Mouse (Mus musculus) fat pad, adult 2 months (tissue): ENCODE results near the gene Mgea5.
"Not testable (repeated sequence)": the region's sequence is repeated elsewhere in the genome, so short reads cannot be mapped to it uniquely, and the experiment has no call there.

Experiments used
- DNase-seq: peaks from one replicate; pipeline ENCODE4 v3.0.0-alpha.2; 2011; ENCODE audit warnings: low read depth, low spot score; ENCODE audit errors: extremely low read depth

The Mgea5 gene

DNA sequence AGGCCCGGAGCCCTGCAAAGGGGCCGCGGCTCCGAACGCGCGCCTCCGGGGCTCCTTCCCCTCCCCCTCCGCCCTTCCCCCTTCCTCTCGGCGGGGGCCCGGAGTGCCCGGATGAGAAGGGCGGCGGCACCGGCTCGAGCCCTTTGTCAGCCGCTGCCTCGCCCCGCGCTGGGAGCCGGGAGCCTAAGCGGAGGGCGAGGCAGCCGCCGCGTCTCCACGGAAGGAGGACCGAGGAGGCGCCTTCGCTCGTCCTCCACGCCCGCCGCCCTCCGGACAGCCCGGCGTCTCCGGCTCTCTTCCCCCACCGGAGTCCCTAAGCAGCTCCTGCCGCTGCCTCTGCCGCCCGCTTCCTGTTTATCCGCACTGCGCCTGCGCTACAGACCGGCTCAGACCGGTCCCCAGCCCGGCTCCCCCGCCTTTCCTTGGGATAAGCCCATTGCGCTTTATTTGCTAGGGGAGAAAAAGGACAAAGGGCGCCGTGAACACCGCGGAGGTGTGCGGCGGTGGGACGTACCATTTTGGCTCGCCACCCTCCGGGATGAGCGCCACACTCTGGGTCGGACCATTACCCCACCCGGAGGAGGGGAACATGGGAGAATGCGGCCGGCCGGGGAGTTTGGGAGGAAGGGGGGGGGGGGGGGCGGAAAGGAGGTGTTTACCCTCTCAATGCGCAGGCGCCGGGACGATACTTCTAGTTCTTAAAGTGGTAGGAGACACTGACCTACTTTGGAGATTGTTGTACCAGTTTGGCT lies at the start of gene Mgea5:
Gene Mgea5 (minus strand): TSS at position 657 of the 752 bp plus-strand sequence.
- peak; percentile 79 for DNase-seq

DNA sequence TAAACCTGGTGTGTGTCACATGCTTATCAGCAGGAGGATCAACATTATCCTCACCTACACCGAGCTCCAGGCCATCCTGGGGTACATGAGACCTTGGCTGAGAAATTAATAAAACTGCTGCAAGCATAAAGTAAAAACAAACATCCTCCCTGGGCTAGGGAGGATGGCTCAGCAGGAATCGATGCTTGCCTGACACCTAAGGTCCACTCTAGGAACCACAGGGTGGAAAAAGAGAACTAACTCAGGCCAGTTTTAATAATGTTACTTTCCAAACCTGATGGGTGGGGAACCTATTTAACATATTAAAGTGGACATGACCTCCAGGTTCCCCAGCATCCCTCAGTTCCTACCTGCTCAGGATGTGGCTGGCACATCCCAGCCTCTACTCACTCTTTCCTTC lies 47.0 kb upstream of the Mgea5 start:
- no peak for DNase-seq

DNA sequence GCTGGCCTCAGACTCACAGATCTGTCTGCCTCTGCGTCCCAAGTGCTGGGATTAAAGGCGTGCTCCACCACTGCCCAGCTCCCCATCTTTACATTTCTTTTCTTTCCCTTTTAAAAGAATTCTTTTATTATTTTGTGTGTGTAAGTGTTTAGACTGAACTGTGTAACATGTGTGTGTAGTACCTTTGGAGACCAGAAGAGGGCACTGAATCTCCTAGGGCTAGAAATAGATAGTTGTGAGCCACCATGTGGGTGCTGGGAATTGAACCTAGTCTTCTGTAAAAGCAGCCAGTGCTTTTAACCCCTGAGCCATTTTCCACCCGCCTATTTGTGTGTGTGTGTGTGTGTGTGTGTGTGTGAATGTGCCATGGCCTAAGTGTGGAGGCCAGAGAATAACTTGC lies 44.1 kb upstream of the Mgea5 start:
- no peak for DNase-seq

DNA sequence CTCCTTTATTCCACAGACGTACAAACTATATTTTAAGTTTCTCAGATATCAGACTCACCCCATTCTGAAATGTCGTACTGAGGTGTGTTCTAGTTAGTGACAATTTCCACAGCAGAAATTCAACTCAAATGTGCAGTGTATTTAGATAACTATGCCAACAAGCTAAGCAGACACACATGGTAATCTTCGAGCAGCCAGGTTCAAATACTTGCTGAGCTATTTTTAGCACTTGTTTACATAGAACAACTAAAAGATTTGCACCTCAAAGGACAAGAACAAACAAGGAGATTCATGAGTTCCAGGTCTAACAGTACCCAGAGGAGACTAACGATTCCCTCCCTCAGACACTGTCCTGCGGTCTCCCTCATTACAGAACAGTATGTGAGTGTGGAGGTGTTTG lies 43.5 kb upstream of the Mgea5 start:
- DNase-seq, result no peak

DNA sequence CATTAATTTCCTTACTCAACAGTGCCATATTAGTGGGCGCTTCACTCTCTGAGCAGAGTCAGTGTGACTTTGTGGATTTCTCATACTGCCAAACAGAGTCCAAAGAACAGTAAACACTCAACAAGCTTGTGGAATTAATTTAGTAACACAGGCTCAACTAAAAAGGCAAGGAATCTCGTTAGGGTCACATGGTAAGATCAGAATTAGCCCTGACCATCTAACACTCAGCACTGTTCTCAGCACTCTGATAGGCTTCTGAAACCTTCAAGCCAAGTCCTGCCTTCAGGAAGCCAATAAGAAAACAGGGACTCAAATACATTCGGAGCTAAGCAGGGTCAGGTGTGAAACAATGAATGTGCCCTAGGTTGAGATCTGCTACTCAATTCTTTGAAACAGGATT lies 42.5 kb upstream of the Mgea5 start:
- DNase-seq, result no peak

DNA sequence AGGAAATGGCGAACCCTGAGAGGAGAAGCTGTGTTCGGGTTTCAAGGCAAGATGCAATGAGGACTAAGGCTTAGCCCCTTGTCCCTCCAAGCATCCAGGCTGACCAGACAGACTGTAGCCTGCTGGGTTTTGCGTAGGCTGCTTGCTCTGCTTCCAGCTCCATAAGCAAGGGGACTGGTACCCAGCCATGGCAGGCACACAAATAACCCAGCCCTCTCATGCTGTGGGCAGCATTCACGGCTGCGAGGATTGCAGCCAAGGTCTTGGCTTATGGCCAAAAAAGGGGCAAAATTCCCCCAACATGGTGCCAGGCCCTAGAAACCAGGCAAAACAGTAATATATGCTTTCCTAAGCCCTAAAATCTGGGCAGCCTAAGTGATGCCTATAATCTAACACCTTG lies 38.2 kb upstream of the Mgea5 start:
- DNase-seq, result no peak

DNA sequence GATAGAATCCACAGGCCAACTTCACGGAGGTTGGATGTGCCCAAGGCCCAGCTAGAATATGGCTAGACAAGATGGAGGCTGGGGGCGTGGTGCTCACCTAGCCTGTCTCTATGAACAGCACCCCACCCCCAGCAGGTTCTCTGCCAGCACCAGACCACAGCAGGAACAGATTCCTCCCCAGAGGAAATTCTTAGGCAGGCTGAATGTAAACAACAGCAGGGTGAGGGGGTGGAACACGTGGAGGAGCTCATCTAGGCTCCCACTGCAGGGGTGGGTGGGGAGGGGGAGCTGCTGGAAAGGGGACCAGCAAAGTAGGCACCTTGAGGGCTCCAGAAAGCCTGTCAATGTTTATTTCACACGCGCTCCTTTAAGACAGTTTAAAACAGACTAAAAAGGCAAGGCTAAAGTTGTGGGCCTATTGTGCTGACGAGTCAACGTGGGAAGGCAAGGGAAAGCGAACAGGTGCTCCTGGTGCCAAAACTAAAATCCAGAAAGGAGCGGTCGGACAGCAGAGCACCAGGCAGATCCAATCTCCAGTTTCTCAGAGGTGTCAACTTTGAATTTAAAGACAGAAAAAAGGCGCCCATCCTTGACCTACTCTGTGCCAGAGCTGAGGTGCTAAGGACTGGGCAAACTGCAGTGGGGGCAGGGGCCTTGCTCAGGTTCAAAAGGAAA lies 34.3 kb upstream of the Mgea5 start:
- no peak for DNase-seq

DNA sequence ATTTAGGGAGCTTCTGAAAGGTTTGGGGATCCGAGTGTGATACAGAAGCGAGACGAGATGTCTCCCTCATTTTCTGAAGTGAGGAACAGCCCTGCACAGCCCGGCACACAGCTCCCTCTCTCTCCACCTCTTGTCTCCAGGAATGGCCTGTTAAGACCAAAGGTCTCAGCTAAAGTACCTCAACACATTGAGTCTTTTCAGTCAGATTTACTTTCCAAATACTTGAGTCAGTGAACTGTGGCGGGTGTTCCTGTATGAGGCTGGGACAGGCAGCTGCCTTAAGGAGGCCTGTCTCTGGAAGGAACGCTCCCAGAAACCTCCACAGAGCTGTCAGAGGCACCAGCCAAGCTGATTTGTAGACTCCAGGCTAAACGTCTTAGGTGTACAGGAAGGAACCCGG lies 33.1 kb upstream of the Mgea5 start:
- no peak for DNase-seq

DNA sequence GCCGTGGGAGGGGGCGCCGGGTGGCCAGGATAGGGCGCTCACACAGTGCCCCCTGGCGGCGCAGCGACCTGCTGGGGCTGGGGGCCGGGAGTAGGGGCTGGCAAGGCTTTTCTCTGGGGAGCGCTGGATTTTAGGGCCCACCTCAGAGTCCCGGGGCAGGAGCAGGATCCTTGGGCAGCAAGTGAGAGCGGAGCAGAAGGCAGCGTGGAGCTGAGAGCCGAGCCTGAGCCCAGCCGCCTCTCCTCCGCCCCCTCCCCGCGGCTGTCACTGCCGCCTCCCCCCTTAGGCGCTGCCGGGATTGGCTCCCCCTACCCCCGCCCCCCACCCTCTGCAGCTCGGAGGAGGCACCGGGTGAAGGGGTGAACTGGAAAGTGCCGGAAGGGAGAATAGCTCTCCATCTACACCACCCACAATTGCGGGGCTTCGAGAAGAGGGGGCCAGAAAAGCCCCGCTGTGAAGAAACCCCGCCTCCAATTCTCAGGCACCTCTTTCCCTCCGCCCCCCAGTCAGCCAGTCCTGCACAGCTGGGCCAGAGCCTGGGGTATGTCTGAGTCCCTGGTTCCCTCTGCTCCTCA lies 32.3 kb upstream of the Mgea5 start, which contains the start of gene Kcnip2:
Gene Kcnip2 (minus strand): TSS at position 231 of the 575 bp plus-strand sequence.
- no peak for DNase-seq

DNA sequence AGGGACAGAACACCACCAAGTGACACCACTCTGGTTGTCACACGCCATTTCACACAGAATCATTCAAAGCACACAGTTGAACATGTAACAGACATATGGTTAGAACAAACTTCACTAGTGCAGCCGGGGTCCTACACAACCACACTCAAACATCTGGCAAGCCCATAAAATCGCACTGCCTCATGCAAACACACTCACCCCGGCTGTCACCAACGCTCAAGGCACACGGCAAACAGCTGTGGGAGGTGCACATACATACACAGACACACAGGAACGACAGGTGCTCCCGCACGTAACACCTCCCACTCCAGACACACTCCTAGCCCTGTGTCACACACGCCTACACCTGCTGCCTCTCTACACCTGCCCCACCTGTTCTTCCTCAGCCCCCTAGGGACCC lies 31.5 kb upstream of the Mgea5 start:
- DNase-seq, result no peak

DNA sequence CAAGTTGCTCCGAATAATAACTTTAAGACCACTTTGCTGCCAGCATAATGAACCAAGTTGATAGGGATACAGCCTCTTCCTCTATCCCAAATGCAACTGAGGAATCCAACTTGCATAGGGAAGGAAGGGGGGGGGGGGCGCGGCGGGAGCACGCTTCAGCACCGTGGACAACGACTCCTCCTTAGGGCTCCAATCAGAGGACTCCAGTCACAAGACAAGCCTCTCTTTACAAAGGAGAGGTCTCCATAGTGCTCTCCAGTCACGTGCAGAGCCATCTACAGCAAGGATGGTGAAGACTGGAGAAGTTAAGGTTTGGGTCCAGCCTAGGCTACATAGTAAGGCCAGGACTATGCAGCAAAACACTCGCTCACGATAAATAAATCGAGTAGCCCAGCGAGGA lies 30.2 kb upstream of the Mgea5 start:
- DNase-seq, result no peak

DNA sequence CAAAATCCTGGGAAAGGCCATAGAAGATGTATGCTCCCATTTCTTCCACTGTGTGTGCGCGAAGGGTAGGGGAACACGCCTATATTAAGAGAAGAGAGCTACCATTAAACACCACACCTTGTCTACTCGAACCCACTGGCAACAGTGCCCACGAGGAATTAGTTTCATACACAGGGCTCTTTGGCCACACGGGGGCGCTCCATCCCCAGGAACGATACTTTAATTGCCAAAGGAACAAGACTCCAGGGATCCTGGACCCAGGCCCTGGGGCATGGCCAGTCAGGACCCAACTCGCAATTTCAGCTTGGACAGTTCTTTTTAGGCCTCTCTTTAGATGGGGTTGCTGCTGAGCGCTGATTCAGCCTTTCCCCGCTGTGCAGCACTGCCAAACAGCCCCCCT lies 29.6 kb upstream of the Mgea5 start:
- no peak for DNase-seq

DNA sequence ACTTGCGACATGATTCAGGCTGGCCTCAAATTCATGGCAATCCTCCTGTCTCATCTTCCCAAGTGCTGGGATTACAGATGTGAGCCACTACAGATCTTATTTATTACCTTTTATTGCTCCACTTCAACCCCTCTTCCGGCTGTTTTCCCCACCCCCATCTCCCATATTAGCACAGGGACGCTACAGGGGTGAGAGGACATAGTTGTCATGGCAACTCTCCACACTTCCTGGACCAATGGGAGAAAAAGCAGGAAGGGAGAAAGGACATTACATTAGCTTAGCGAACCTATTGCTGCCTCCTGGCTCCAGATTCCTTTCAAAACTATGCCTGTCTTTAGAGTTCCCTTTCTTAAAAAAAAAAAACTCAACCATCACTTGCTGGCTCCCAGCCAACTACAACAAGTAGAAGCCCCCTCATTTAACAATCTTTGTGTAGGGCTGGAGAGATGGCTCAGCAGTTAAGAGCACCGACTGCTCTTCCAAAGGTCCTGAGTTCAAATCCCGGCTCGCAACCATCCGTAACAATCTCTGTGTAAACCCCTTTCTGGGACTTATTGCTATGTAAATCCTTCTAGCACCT lies 29.1 kb upstream of the Mgea5 start:
- DNase-seq, result no peak

DNA sequence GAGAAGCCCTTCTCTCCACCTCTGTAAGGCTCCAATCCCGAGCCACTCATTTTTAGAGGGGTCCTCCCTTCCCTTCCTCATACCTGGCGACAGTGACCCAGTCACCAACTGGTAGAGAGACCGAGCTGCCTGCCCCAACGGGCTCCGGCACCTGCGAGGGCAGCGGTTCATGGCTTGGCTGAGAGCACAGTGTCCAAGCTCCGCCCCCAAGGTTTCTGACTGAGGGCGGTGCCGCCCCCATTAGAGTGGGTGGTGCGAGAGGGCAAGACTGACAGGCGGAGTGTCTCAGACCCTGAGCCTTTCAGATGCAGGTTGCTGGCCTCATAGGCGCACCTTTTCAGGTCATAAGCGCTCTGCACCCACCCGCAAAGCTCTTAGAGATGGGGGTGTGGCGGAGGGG lies 28.5 kb upstream of the Mgea5 start:
- no peak for DNase-seq

DNA sequence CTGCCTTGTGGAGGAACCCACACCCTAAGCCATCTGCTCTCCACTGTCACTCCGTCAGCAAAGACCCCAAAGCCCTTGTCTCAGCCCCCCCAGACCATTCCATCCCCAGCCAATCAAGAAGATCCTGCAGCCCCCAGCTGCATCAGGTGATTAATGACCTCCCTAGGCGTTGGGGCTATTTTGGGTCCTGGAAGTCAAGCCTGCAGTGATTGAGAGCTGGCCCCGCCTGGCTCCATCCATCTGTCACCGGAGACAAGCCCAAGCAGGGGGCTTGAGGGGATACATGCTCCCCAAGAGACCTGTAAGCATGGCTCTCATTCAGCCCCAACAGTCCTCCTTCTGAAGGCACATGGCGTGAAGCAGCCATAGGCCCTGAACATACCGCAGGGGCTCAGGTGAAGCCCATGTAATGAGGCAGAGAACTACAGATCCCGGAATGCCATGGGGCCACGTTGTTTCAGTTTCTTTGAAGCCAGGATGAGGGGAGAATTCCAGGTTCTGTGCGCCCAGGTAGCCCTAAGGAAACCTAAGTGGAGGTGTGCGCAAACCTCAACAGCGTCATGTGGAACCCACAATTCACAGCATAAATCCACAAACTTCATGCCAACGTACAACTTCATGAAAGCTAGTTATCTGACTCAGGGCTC lies 27.5 kb upstream of the Mgea5 start:
- DNase-seq, result no peak

DNA sequence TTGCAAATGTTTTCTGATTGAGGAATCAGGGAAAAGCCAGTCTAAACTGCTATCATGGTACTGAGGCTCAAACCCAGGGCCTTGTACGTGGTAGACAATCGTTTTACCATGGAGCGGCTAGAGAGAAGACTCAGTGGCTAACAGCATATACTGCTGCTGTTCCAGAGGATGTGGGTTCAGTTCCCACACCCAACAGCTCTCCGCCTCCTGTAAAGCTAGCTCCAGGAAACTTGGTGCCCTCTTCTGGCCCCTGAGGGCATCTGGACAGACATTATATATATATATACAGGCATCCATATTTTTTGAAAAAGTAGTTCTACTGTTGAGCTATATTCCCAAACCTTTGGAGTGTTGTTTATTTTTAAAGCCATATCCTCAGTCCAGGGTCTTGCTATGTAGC lies 24.1 kb upstream of the Mgea5 start:
- DNase-seq, result no peak

DNA sequence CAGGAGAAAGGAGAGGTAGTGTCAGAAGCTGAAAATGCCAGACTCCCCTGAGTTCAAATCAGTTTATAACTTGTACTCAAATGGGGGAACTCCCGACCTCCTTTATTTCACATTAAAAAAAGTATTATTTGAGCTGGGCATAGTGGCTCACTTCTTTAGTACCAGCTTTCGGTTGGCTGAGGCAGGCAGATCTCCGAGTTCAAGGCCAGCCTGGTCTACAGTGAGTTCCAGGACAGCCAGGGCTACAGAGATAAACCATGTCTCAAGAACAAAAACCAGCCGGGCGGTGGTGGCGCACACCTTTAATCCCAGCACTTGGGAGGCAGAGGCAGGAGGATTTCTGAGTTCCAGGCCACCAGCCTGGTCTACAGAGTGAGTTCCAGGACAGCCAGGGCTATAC lies 22.2 kb upstream of the Mgea5 start:
- not testable (repeated sequence) for DNase-seq

DNA sequence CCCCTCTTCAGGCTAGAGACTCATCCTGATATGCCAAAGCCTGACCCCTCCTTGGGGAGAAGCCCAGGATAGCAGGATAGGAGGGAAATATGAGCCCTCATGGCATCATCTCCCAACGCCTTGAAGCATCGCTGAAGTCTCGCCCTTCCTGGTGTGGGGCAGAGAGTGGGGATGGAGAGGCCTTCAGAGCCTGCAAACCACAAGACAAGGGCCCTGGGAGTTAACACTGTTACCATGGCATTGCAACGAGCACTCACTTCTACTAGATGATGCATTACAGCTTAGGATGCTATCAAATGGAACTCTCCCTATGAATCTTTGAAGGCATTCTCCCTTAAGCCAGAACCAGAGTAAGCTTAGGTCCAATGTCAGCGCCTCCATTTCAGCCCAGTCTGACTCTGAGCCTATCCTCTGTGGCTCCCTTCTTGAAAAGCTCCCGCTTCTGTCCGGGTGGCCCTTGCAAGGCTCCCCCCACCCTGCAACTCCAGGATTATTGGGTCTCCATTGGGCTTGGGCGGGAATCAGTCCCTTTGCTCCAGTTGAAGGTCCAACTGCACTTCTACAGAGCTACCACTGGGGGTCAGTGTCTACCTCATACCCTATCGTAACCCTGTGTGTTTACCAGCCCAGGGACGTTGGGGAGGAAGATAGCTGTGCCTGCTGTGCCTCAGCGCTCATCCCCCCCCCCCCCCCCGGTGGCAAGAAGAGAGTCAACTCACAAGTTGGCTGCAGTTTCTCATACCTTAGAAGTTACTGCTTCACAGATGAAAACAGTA lies 21.1 kb upstream of the Mgea5 start:
- DNase-seq, result no peak

DNA sequence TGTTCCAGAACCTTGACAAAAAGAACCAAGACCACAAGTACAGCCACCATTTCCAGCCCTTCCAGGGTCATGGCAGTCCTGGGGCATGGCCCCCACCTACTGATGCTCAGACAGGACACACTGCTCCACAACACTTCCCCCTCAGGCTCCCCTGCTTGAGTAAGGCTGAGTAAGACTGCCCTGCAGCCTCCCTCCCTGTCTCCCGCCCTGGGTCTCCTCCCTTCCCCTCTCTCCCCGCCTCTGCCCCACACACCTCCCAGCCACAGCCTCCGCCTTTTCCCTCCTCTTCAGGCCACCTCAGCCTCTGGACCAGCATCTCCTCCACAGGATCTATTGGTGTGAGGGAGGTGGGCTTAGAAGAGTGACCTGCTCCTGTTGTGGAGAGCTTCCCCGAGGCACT lies 19.8 kb upstream of the Mgea5 start:
- DNase-seq, result no peak

DNA sequence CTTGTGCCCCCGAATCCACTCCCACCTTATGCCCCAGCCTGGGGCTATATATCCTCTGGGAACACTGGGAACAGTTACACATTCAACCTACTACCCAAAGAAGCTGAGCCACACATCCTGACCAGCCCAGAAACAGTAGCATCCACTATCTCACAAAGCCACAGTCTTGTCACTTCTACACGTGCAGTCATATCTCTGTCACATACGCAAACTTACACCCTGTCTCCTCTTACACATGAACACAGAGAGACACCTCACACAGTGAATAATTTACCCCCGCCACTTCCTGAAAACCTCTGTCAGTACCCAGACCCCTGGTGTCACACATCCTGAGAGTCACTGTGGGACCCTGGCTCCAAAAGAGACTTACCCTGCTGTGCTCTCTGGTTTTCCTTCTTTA lies 19.1 kb upstream of the Mgea5 start:
- DNase-seq, result no peak

DNA sequence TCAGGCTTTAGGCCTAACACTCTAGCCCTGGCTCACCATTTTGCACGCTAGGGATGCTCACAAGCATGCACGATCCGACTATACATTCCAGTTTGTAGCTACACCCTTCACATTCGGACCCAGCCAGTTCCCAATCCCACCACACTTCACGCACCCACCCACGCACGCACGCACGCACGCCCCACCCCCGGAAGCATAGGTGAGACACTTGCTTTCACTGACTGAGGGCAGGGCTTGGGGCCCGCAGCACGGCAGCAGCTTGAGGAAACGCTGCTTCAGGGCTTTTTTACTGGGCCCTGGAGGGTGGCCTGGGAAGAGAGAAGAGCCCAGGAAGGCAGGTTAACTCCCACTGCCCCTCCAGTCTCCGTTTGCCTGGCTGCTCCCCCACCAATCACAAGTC lies 13.2 kb upstream of the Mgea5 start:
- no peak for DNase-seq
